Mouse (Mus musculus) MEL (cell line): ENCODE data around the gene Ado. TPM values are rescaled to one million over a fixed set of nuclear protein-coding genes. Genes with fewer than 3 reads are reported as not detected.

Experiments
- DNase-seq: peaks from one replicate; pipeline ENCODE4 v3.0.0; 2011; ENCODE audit warnings: low read depth, low spot score
- H3K27ac ChIP-seq: 2 replicates; pipeline ENCODE4 v1.5.1; 2012; ENCODE audit warnings: low read depth, mild to moderate bottlenecking, control low read depth, low read length, moderate library complexity; ENCODE audit not compliant: control insufficient read depth
- H3K27me3 ChIP-seq, 2 experiments: fragments of 150-350 bp in 1 of 2; sonication (generic) in 1 of 2; 2 replicates each; pipeline ENCODE4 v1.6.1; 2012; ENCODE audit warnings: low read length in 2 of 2, mild to moderate bottlenecking in 2 of 2, improper control_type of control experiment in 1 of 2, moderate library complexity in 1 of 2; ENCODE audit not compliant: insufficient read depth in 2 of 2, control insufficient read depth in 1 of 2
- H3K36me3 ChIP-seq, 2 experiments: 2 replicates each; pipeline ENCODE4 v1.6.1; 2012 to 2014; ENCODE audit warnings: low read length in 2 of 2, improper control_type of control experiment in 1 of 2, inconsistent platforms in 1 of 2, mild to moderate bottlenecking in 1 of 2; ENCODE audit not compliant: insufficient read depth in 2 of 2, control insufficient read depth in 1 of 2
- H3K4me1 ChIP-seq, 2 experiments: fragments of 150-350 bp in 1 of 2; sonication (generic) in 1 of 2; 2 replicates each; pipeline ENCODE4 v1.6.1; 2012; ENCODE audit warnings: low read length in 2 of 2, improper control_type of control experiment in 1 of 2, mild to moderate bottlenecking in 1 of 2; ENCODE audit not compliant: insufficient read depth in 2 of 2, control insufficient read depth in 1 of 2
- H3K4me3 ChIP-seq, 2 experiments: fragments of 150-350 bp in 1 of 2; sonication (generic) in 1 of 2; 2 replicates each; pipeline ENCODE4 v1.5.1; 2012; ENCODE audit warnings: low read depth in 2 of 2, low read length in 2 of 2, mild to moderate bottlenecking in 2 of 2, moderate library complexity in 2 of 2, control low read depth in 1 of 2, improper control_type of control experiment in 1 of 2; ENCODE audit not compliant: control insufficient read depth in 1 of 2, insufficient read depth in 1 of 2
- H3K79me2 ChIP-seq: 2 replicates; pipeline ENCODE4 v1.6.1; 2012; ENCODE audit warnings: mild to moderate bottlenecking, low read length, moderate library complexity; ENCODE audit not compliant: control insufficient read depth, poor library complexity, insufficient read depth
- H3K9ac ChIP-seq: 2 replicates; pipeline ENCODE4 v1.6.1; 2012; ENCODE audit warnings: low read depth, mild to moderate bottlenecking, control low read depth, low read length, moderate library complexity; ENCODE audit not compliant: control insufficient read depth, poor library complexity, severe bottlenecking
- H3K9me3 ChIP-seq: fragments of 150-350 bp; sonication (generic); replicated peaks from 2 replicates; pipeline ENCODE4 v1.6.1; 2012; ENCODE audit warnings: mild to moderate bottlenecking, low read length, improper control_type of control experiment, moderate library complexity; ENCODE audit not compliant: insufficient read depth
- CHD2 ChIP-seq: IDR thresholded peaks from 2 replicates; pipeline ENCODE4 v1.6.1; 2011; ENCODE audit warnings: low read length, improper control_type of control experiment
- CTCF ChIP-seq, 3 experiments: IDR thresholded peaks in 2 of 3; conservative IDR thresholded peaks in 1 of 3; 2 replicates each; pipeline ENCODE4 v1.5.1; 2011 to 2012; ENCODE audit warnings: low read length in 3 of 3, low read depth in 2 of 3, mild to moderate bottlenecking in 2 of 3, improper control_type of control experiment in 1 of 3, inconsistent platforms in 1 of 3, mixed read lengths in 1 of 3, moderate library complexity in 1 of 3; ENCODE audit not compliant: control insufficient read depth in 1 of 3, insufficient read depth in 1 of 3, poor library complexity in 1 of 3, severe bottlenecking in 1 of 3
- ETS1 ChIP-seq: IDR thresholded peaks from 2 replicates; pipeline ENCODE4 v1.6.1; 2012; ENCODE audit warnings: low read depth, mild to moderate bottlenecking, inconsistent platforms, low read length, improper control_type of control experiment, moderate library complexity
- GATA1 ChIP-seq: IDR thresholded peaks from 2 replicates; pipeline ENCODE4 v1.6.1; 2011; ENCODE audit warnings: low read depth, low read length, improper control_type of control experiment
- HCFC1 ChIP-seq: IDR thresholded peaks from 2 replicates; pipeline ENCODE4 v1.6.1; 2012; ENCODE audit warnings: low read depth, mild to moderate bottlenecking, inconsistent platforms, low read length, improper control_type of control experiment, moderate library complexity
- MAFK ChIP-seq: IDR thresholded peaks from 2 replicates; pipeline ENCODE4 v1.6.1; 2011; ENCODE audit warnings: low read depth, mild to moderate bottlenecking, low read length, improper control_type of control experiment, borderline replicate concordance
- MAX ChIP-seq: IDR thresholded peaks from 2 replicates; pipeline ENCODE4 v1.6.1; 2011; ENCODE audit warnings: low read length, improper control_type of control experiment
- MEF2A ChIP-seq: IDR thresholded peaks from 2 replicates; pipeline ENCODE4 v1.6.1; 2014; ENCODE audit warnings: low read depth, mild to moderate bottlenecking, inconsistent platforms, low read length, improper control_type of control experiment; ENCODE audit not compliant: poor library complexity, insufficient replicate concordance, severe bottlenecking; ENCODE audit errors: extremely low read depth
- MXI1 ChIP-seq: IDR thresholded peaks from 2 replicates; pipeline ENCODE4 v1.6.1; 2011; ENCODE audit warnings: mild to moderate bottlenecking, low read depth, low read length, improper control_type of control experiment
- MYB ChIP-seq: IDR thresholded peaks from 2 replicates; pipeline ENCODE4 v1.6.1; 2011; ENCODE audit warnings: mild to moderate bottlenecking, low read depth, low read length, improper control_type of control experiment
- MYC ChIP-seq: IDR thresholded peaks from 2 replicates; pipeline ENCODE4 v1.6.1; 2011; ENCODE audit warnings: low read depth, mild to moderate bottlenecking, low read length, improper control_type of control experiment, moderate library complexity
- NELFE ChIP-seq: IDR thresholded peaks from 2 replicates; pipeline ENCODE4 v1.6.1; 2011; ENCODE audit warnings: low read depth, low read length, improper control_type of control experiment
- NRF1 ChIP-seq: IDR thresholded peaks from 2 replicates; pipeline ENCODE4 v1.6.1; 2014; ENCODE audit warnings: low read depth, mild to moderate bottlenecking, inconsistent platforms, low read length, improper control_type of control experiment, moderate library complexity; ENCODE audit not compliant: poor library complexity, insufficient read depth, severe bottlenecking
- POLR2A ChIP-seq, 2 experiments: IDR thresholded peaks; 2 replicates each; pipeline ENCODE4 v1.6.1; 2011 to 2012; ENCODE audit warnings: low read length in 2 of 2, mild to moderate bottlenecking in 2 of 2, control low read depth in 1 of 2, improper control_type of control experiment in 1 of 2, low read depth in 1 of 2, moderate library complexity in 1 of 2; ENCODE audit not compliant: control insufficient read depth in 1 of 2, insufficient read depth in 1 of 2, poor library complexity in 1 of 2
- POLR2AphosphoS2 ChIP-seq: IDR thresholded peaks from 2 replicates; pipeline ENCODE4 v1.6.1; 2011; ENCODE audit warnings: low read length, improper control_type of control experiment
- POLR2AphosphoS5 ChIP-seq: IDR thresholded peaks from 2 replicates; pipeline ENCODE4 v1.6.1; 2012; ENCODE audit warnings: low read depth, borderline replicate concordance, mild to moderate bottlenecking, inconsistent platforms, low read length, moderate library complexity, mixed read lengths
- RCOR1 ChIP-seq: IDR thresholded peaks from 2 replicates; pipeline ENCODE4 v1.6.1; 2012; ENCODE audit warnings: low read depth, mild to moderate bottlenecking, inconsistent platforms, low read length, improper control_type of control experiment
- SIN3A ChIP-seq: IDR thresholded peaks from 2 replicates; pipeline ENCODE4 v1.6.1; 2012; ENCODE audit warnings: low read length, improper control_type of control experiment, inconsistent platforms
- SMC3 ChIP-seq: IDR thresholded peaks from 2 replicates; pipeline ENCODE4 v1.6.1; 2011; ENCODE audit warnings: low read depth, low read length, improper control_type of control experiment
- TAL1 ChIP-seq: IDR thresholded peaks from 2 replicates; pipeline ENCODE4 v1.6.1; 2012; ENCODE audit warnings: mild to moderate bottlenecking, inconsistent platforms, low read length, moderate library complexity, mixed read lengths
- TBP ChIP-seq: IDR thresholded peaks from 2 replicates; pipeline ENCODE4 v1.8.0; 2011; ENCODE audit warnings: low read depth, low read length, improper control_type of control experiment
- USF1 ChIP-seq: IDR thresholded peaks from 2 replicates; pipeline ENCODE4 v1.6.1; 2014; ENCODE audit warnings: low read depth, mild to moderate bottlenecking, inconsistent platforms, low read length, improper control_type of control experiment, moderate library complexity
- ZC3H11A ChIP-seq: IDR thresholded peaks from 2 replicates; pipeline ENCODE4 v1.6.1; 2012; ENCODE audit warnings: low read depth, mild to moderate bottlenecking, inconsistent platforms, low read length, improper control_type of control experiment
- ZKSCAN1 ChIP-seq: IDR thresholded peaks from 2 replicates; pipeline ENCODE4 v1.6.1; 2012; ENCODE audit warnings: low read depth, mild to moderate bottlenecking, inconsistent platforms, low read length, improper control_type of control experiment, moderate library complexity
- ZMIZ1 ChIP-seq: IDR thresholded peaks from 2 replicates; pipeline ENCODE4 v1.6.1; 2012; ENCODE audit warnings: low read depth, mild to moderate bottlenecking, inconsistent platforms, low read length, improper control_type of control experiment, moderate library complexity
- polyA plus RNA-seq, 2 experiments: library from polyadenylated mRNA; stranded (reverse) in 1 of 2; unstranded in 1 of 2; fragments of >175 nt in 1 of 2; fragments of >200 nt in 1 of 2; gene quantifications; 2 replicates each; pipeline versions ENCODE4 v1.2.1 to v1.2.4; 2012; ENCODE audit warnings: low replicate concordance in 2 of 2, low read depth in 1 of 2; ENCODE audit not compliant: insufficient read length in 2 of 2, insufficient read depth in 1 of 2, missing spikeins in 1 of 2
- total RNA-seq: library from RNA; depleted of rRNA; stranded (reverse); fragments of 300-350 nt; gene quantifications from 2 replicates; pipeline ENCODE4 v1.2.3, GENCODE M21; 2012

Ado gene
- total and polyA plus RNA-seq, 3 experiments = 16.9 to 86.9 (median 19.3) TPM

DNA sequence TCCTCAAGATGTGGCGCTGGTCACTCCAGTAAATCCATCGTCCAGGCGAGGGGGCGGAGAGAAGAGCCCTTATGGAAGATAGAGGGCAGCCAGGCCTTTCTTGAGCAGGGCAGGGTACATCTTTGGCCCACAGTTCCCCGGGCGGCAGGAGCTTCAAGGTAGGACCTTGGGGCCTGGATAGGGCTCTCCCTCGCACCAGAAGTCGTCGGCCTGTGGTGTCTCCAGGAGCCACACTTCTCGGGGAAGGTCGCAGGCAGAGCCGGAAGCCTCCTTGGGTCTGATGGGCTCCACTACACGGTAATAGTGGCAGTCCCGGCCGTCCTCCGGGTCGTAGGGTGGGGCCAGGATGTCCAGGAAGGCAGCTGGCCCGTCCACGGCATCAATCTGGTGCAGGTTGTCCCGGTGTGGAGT lies 900 bp downstream of the Ado start:
- Histone ChIP-seq H3K4me1 (peaks cover 6 to 15% of the 10 kb centered on the region in 2 experiments; a peak in 3 of 4 replicates), H3K9ac (peak overlapping the region; percentile 85), H3K27ac (no peak overlapping the region), H3K79me2 (peaks cover 42% of the 10 kb centered on the region), H3K4me3 (peak overlapping the region; percentile 49 to 90), H3K36me3 (peaks cover 0 to 23% of the 10 kb centered on the region in 2 experiments; a peak in 3 of 4 replicates), H3K9me3 (no peaks in the 10 kb centered on the region), H3K27me3 (no peaks in the 10 kb centered on the region)
- TF ChIP-seq MXI1 = no peak
- TF ChIP-seq POLR2AphosphoS5 = no peak
- TF ChIP-seq ETS1 = no peak
- TF ChIP-seq TBP = no peak
- TF ChIP-seq POLR2A (IDR thresholded peaks at IDR 0.05; ENCODE audit: control insufficient read depth in 1 of 2, insufficient read depth in 1 of 2, low read depth in 1 of 2, low read length in 2 of 2, poor library complexity in 1 of 2) = no peak
- TF ChIP-seq SIN3A = no peak
- no peak for TF ChIP-seq ZKSCAN1
- TF ChIP-seq MYC = no peak
- no peak for TF ChIP-seq NELFE
- no peak for TF ChIP-seq MAX
- TF ChIP-seq ZMIZ1 = no peak
- TF ChIP-seq NRF1 = no peak
- TF ChIP-seq GATA1 = no peak
- TF ChIP-seq MEF2A = no peak
- no peak for TF ChIP-seq MAFK
- no peak for TF ChIP-seq TAL1
- no peak for TF ChIP-seq HCFC1
- TF ChIP-seq RCOR1 = no peak
- no peak for TF ChIP-seq MYB
- peak; percentile 57 for DNase-seq

DNA sequence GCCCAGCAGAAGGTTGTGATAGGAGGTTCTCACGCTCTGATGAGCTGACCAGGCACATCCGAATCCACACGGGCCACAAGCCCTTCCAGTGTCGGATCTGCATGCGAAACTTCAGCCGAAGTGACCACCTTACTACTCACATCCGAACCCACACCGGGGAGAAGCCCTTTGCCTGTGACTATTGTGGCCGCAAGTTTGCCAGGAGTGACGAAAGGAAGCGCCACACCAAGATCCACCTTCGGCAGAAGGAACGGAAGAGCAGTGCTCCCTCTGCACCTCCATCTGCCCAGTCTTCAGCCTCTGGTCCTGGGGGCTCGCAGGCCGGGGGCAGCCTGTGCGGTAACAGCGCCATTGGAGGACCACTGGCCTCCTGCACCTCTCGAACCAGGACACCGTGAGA lies 8.2 kb downstream of the Ado start:
- TF ChIP-seq MEF2A = no peak
- no peak for TF ChIP-seq ZMIZ1
- no peak for TF ChIP-seq NRF1
- no peak for TF ChIP-seq USF1
- no peak for TF ChIP-seq NELFE
- no peak for TF ChIP-seq ZC3H11A
- no peak for TF ChIP-seq ZKSCAN1
- no peak for TF ChIP-seq SMC3
- no peak for TF ChIP-seq POLR2AphosphoS2
- no peak for TF ChIP-seq CTCF (IDR thresholded peaks at IDR 0.05 in 2 of 3, conservative IDR thresholded peaks at IDR 0.05 in 1 of 3; ENCODE audit: control insufficient read depth in 1 of 3, insufficient read depth in 1 of 3, low read depth in 2 of 3, low read length in 3 of 3, poor library complexity in 1 of 3, severe bottlenecking in 1 of 3)
- TF ChIP-seq POLR2A (IDR thresholded peaks at IDR 0.05; ENCODE audit: control insufficient read depth in 1 of 2, insufficient read depth in 1 of 2, low read depth in 1 of 2, low read length in 2 of 2, poor library complexity in 1 of 2) = no peak
- no peak for TF ChIP-seq MAX
- TF ChIP-seq TBP = no peak
- TF ChIP-seq CHD2 = no peak
- TF ChIP-seq TAL1 = no peak
- Histone ChIP-seq H3K9ac (no peak overlapping the region), H3K36me3 (peaks cover 0 to 4% of the 10 kb centered on the region in 2 experiments; a peak in 3 of 4 replicates), H3K9me3 (no peaks in the 10 kb centered on the region), H3K79me2 (peaks cover 7% of the 10 kb centered on the region; the same call in 1 of the 2 replicates), H3K4me3 (no peak overlapping the region), H3K27me3 (no peaks in the 10 kb centered on the region), H3K4me1 (peaks cover 0 to 3% of the 10 kb centered on the region in 2 experiments; a peak in 1 of 4 replicates), H3K27ac (no peak overlapping the region)
- DNase-seq = no peak
